Mouse (Mus musculus): Measurements from ENCODE around the gene Errfi1.

DNA sequence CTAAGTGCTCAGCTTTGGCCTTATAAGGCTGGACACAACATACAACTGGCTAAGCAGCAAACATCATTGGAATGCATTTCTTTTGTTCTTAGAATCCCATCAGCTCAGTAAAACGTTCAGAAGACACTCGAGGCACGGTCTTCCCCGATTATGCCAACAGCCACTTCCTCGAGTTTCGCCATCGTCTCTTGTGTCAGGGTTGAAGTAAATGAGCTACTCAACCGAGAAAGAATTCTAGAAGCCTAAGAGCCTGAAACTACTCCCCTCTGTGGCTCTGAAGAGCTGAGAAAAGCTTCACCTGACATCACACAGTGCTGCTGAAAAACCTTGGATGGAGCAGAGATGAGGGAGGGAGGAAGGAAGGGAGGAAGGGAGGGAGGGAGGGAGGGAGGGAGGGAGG lies 32.3 kb upstream of the Errfi1 start:
- TF ChIP-seq POLR2A (IDR thresholded peaks at IDR 0.05; ENCODE audit: extremely low read depth, insufficient read depth, low read length) (no peak), CTCF (IDR thresholded peaks at IDR 0.05; ENCODE audit: low read depth, low read length) (no peak)
